Mouse (Mus musculus) G1E (cell line): ENCODE data around the gene Syt2. TPM values are rescaled to one million over a fixed set of nuclear protein-coding genes. Genes with fewer than 3 reads are reported as not detected.

Experiments used
- ATAC-seq: 2 replicates; pipeline ENCODE4 v1.8.0; 2016; ENCODE audit warnings: mild to moderate bottlenecking; ENCODE audit not compliant: insufficient number of reproducible peaks, poor library complexity, low FRiP score, severe bottlenecking; ENCODE audit errors: extremely low read depth
- DNase-seq: peaks from one replicate; pipeline ENCODE4 v3.0.0; 2012; ENCODE audit warnings: low spot score
- H3K27me3 ChIP-seq: 2 replicates; pipeline ENCODE4 v1.6.1; 2012; ENCODE audit warnings: mild to moderate bottlenecking, low read length, inconsistent platforms; ENCODE audit not compliant: insufficient read depth
- H3K36me3 ChIP-seq: replicated peaks from 2 replicates; pipeline ENCODE3; 2012; ENCODE audit warnings: mild to moderate bottlenecking, inconsistent platforms
- H3K4me1 ChIP-seq: 2 replicates; pipeline ENCODE4 v1.6.1; 2012; ENCODE audit warnings: low read depth, low read length, inconsistent platforms, mixed read lengths; ENCODE audit not compliant: insufficient read depth
- H3K4me3 ChIP-seq: 2 replicates; pipeline ENCODE4 v1.5.1; 2012; ENCODE audit warnings: low read depth, mild to moderate bottlenecking, inconsistent platforms, low read length, moderate library complexity, mixed read lengths
- H3K9me3 ChIP-seq: replicated peaks from 2 replicates; pipeline ENCODE4 v1.6.1; 2012; ENCODE audit warnings: inconsistent platforms
- CTCF ChIP-seq: IDR thresholded peaks from 2 replicates; pipeline ENCODE4 v1.5.1; 2012; ENCODE audit warnings: low read depth, low read length, inconsistent platforms, mixed read lengths
- GATA1 ChIP-seq: IDR thresholded peaks from 2 replicates; pipeline ENCODE4 v1.6.1; 2012; ENCODE audit warnings: borderline replicate concordance, low read length, inconsistent platforms, mixed read lengths
- GATA2 ChIP-seq: IDR thresholded peaks from 2 replicates; pipeline ENCODE4 v1.6.1; 2012; ENCODE audit warnings: low read depth, low read length, inconsistent platforms, borderline replicate concordance
- POLR2AphosphoS5 ChIP-seq: IDR thresholded peaks from 2 replicates; pipeline ENCODE4 v1.6.1; 2012; ENCODE audit warnings: low read depth, low read length, inconsistent platforms; ENCODE audit not compliant: insufficient replicate concordance
- TAL1 ChIP-seq: conservative IDR thresholded peaks from 2 replicates; pipeline ENCODE4 v1.6.1; 2012; ENCODE audit warnings: low read depth, low read length, inconsistent platforms, mixed read lengths
- polyA plus RNA-seq: library from polyadenylated mRNA; stranded (reverse); fragments of >175 nt; gene quantifications from 2 replicates; pipeline ENCODE4 v1.2.3, GENCODE M21; 2012
- total RNA-seq, 2 experiments: library from RNA; stranded (forward) in 1 of 2; stranded (reverse) in 1 of 2; fragments of 200-1000 nt in 1 of 2; fragments of >200 nt in 1 of 2; fragmentation: Nextera tagmentation in 1 of 2; gene quantifications; 2 replicates each; pipeline ENCODE4 v1.2.3; 2014 to 2017

The Syt2 gene
- total and polyA plus RNA-seq, 3 experiments: 0.66 TPM; not detected in 2

DNA sequence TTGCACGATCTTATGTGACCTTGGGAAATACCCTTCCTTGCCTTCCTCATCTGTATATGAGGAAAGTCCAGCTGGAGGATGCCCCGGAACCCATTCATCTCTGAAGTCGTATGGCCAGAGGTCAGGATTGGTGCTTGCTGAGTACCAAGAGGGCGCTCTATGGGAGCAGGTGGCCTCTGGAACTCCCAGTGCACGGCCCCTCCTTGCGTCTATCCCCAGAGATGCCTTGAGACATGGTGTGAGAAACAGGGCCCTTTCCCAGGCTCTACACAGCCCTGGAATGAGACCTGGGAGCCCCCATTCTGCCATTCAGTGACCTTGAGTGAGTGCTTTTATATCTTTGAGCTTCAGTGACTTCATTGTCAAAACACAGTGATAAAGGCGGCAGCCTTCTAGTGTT is 64.6 kb downstream of the Syt2 start:
- DNase-seq (no peak), ATAC-seq (no peak)
- Histone ChIP-seq H3K36me3 (no peaks in the 10 kb centered on the region), H3K9me3 (no peaks in the 10 kb centered on the region), H3K4me3 (no peak overlapping the region), H3K4me1 (no peaks in the 10 kb centered on the region), H3K27me3 (peaks cover 71% of the 10 kb centered on the region)
- TF ChIP-seq GATA1 (no peak), TAL1 (no peak), CTCF (no peak), GATA2 (no peak), POLR2AphosphoS5 (no peak)

DNA sequence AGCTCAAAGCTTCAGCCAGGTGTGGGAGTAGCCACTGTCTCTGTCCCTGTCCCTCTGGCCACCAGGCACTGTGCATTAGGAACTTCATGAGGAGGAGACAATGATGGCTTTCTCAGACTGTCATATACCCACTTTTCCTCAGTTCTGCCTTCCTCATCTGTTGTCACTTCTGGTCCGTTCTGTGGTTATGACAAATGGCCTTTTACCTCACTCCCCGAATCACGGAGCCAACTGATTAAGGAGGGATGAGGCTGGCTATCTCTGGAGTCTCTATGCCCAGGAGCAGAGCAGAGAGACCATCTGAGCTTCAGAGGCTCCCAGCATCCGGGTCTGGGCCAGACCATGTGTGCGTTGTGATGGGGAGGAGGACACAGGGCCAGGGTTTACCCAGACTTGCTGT is 65.2 kb downstream of the Syt2 start:
- Histone ChIP-seq H3K36me3 (no peaks in the 10 kb centered on the region), H3K4me3 (no peak overlapping the region), H3K9me3 (no peaks in the 10 kb centered on the region), H3K27me3 (peaks cover 70% of the 10 kb centered on the region), H3K4me1 (no peaks in the 10 kb centered on the region)
- DNase-seq: no peak
- no peak for TF ChIP-seq POLR2AphosphoS5
- TF ChIP-seq CTCF: no peak
- TF ChIP-seq GATA2: no peak
- no peak for TF ChIP-seq GATA1
- no peak for TF ChIP-seq TAL1
- no peak; the same call in 1 of the 2 replicates for ATAC-seq

DNA sequence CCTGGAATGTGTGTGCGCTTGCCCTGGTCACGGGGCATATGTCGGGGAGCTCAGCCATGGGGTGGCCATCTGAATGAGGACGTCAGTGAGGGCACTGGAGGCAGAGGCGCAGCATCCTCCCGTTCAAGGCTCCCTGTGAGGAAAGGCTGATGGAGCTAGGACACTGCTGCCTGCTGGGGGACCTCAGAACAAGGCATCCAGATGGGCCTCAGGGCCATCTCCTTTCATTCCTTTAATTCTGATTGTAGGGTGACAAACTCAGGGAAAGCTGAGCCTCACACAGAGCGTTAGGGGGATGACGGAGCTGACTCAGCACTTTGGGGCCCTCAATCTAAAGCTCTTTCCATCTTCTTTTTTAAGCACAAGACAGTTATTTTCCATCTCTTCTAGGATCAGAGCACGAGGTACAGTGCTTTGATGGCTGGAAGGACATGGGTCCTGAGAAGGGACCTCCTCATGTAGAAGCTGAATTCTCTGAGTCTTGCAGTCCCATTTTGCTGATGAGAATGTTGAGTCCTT is 66.4 kb downstream of the Syt2 start:
- no peaks in the 10 kb centered on the region for H3K9me3 ChIP-seq
- TF ChIP-seq GATA2 (no peak), TAL1 (no peak), POLR2AphosphoS5 (no peak), CTCF (no peak), GATA1 (no peak)
- no peak overlapping the region for H3K4me3 ChIP-seq
- DNase-seq (no peak), ATAC-seq (no peak)
- H3K36me3 ChIP-seq: no peaks in the 10 kb centered on the region
- no peaks in the 10 kb centered on the region for H3K4me1 ChIP-seq
- peaks cover 58% of the 10 kb centered on the region for H3K27me3 ChIP-seq

DNA sequence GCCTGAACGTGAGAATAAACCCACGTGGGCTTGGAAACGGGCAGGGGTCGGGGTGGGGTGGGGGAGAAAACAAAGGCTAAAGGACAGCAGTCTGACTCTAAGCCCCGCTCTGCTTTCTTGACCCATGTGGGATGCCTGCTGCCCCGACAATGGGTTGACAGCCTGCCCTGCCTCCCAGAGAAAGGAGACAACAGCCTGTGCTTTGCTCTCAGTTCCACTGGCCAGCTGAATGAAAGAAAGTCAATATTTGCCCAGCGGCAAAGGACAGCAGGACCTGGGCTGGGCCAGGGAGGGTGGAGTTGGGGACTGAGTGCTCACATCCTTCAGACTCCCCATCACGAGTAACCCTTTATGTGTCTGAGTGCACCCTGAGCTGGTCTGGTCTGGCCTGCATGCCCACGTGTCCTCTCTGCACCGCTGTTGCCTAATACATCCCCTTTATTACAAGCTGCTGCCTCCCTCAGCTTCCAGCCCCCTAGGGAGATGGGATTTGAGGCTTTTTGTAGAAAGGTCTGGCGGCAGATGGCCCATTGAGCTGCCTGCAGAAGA is 67.0 kb downstream of the Syt2 start:
- Histone ChIP-seq H3K4me3 (no peak overlapping the region), H3K9me3 (no peaks in the 10 kb centered on the region), H3K4me1 (no peaks in the 10 kb centered on the region), H3K36me3 (no peaks in the 10 kb centered on the region), H3K27me3 (peaks cover 53% of the 10 kb centered on the region)
- ATAC-seq (no peak), DNase-seq (no peak)
- TF ChIP-seq CTCF (no peak), GATA1 (no peak), GATA2 (no peak), TAL1 (no peak)

DNA sequence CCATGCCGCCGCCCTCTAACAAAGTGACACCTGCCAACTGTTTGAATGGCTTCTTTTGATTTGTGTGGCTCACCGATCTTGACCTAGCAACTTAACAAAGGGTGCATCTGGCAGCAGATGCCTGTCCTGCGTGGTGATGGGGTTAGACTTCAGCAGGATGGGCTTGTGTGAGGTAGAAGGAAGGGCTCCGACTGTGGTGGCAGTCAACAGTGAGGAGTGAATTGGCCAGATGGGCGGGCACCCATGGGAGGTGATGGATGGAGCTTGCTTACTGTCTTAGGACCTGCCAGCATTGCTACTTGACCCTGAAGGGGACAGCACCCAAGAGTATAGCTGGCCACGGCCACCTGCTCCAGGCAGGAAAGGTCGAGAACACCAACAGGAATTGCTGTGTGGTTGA is 67.7 kb downstream of the Syt2 start:
- ATAC-seq: no peak
- Histone ChIP-seq H3K4me3 (no peak overlapping the region), H3K27me3 (peaks cover 50% of the 10 kb centered on the region), H3K9me3 (no peaks in the 10 kb centered on the region), H3K4me1 (no peaks in the 10 kb centered on the region), H3K36me3 (no peaks in the 10 kb centered on the region)
- TF ChIP-seq CTCF: no peak
- TF ChIP-seq POLR2AphosphoS5: no peak
- no peak for TF ChIP-seq GATA2
- TF ChIP-seq GATA1: no peak
- no peak for TF ChIP-seq TAL1
- DNase-seq: no peak

DNA sequence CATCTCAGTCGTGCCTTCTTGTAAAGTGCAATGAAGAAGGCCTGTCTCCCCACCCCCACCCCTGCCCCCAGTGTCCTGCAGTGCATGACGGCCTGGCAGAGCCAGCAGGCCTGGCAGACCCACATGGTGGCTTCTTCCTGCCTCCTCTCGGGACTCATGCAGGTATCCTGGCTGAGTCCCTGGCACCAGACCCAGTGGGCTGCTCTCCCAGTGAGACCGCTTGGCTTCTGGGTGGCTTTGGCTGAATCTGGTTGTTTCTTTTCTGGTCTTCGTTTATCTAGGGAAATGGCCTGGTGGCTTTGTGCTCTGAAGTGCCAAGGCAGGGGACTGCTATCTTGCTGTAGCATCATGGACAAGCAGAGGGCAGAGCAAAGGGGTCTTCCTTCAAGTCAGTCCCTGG is 68.6 kb downstream of the Syt2 start:
- H3K9me3 ChIP-seq: no peaks in the 10 kb centered on the region
- H3K36me3 ChIP-seq: no peaks in the 10 kb centered on the region
- H3K4me3 ChIP-seq: no peak overlapping the region
- TF ChIP-seq POLR2AphosphoS5 (no peak), CTCF (no peak), GATA1 (no peak), GATA2 (no peak), TAL1 (no peak)
- DNase-seq (no peak), ATAC-seq (no peak)
- H3K27me3 ChIP-seq: peaks cover 46% of the 10 kb centered on the region
- peaks cover 5% of the 10 kb centered on the region; the same call in 1 of the 2 replicates for H3K4me1 ChIP-seq
